14 mouse cellular contexts compared by ENCODE assay signal in the genomic region with DNA sequence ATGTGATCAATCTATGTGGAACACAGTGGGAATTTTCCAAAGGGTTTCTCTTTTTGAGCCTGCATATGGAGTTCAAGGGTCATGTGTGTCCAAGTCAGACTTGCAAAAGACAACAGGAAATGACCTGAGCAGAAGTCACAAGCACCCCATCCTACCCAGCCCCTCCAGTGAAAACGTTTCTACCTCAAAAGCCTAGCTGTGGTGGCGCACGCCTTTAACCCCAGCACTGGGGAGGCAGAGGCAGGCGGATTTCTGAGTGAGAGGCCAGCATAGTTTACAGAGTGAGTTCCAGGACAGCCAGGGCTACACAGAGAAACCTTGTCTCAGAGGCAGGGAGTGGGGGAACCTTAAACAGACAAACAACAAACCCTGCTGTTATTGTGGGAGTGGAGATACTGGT. TPM values are rescaled to one million over a fixed set of nuclear protein-coding genes. Genes with fewer than 3 reads are reported as not detected.
A peak's percentile ranks its signal among the peaks of the same experiment; 100 is the strongest.
DNase-seq lines count a peak whose midpoint lies in the region; ATAC-seq and TF ChIP-seq lines count a peak whose summit lies in the region.
"Had no signal": no experiment of that assay in that cellular context is flagged by ENCODE, and none has a peak within 500 bp of the region (broad histone marks: within the 10 kb centered on the region; RNA-seq: fewer than 3 reads in every experiment).

No protein-coding gene starts in this region.

- H3K27me3 ChIP-seq in heart, embryonic 15.5 days: peaks cover 13% of the 10 kb centered on the region; the same call in 1 of the 2 replicates
- H3K27me3 ChIP-seq in lung, embryonic 15.5 days: peaks cover 10% of the 10 kb centered on the region; the same call in 1 of the 2 replicates
- no peaks in the 10 kb centered on the region; the same call in 1 of the 2 replicates for H3K27me3 ChIP-seq in intestine, embryonic 15.5 days (replicated peaks)
- H3K27me3 ChIP-seq in midbrain, postnatal 0 days (ENCODE audit: insufficient read depth, low read length): peaks cover 11% of the 10 kb centered on the region; the same call in 1 of the 2 replicates
- H3K27me3 ChIP-seq: stomach, embryonic 15.5 days had no signal

- no peak overlapping the region for H3K9ac ChIP-seq in heart, embryonic 15.5 days
- H3K9ac ChIP-seq in lung, embryonic 15.5 days: no peak overlapping the region
- H3K9ac ChIP-seq in intestine, embryonic 15.5 days: no peak overlapping the region
- H3K9ac ChIP-seq in midbrain, postnatal 0 days (replicated peaks; ENCODE audit: low read length, poor library complexity, severe bottlenecking): no peak overlapping the region
- H3K9ac ChIP-seq: liver, embryonic 14.5 days; neural tube, embryonic 13.5 days; stomach, embryonic 15.5 days had no signal

- H3K36me3 ChIP-seq in heart, embryonic 15.5 days: no peaks in the 10 kb centered on the region
- H3K36me3 ChIP-seq in lung, embryonic 15.5 days: no peaks in the 10 kb centered on the region
- H3K36me3 ChIP-seq in intestine, embryonic 15.5 days: no peaks in the 10 kb centered on the region
- H3K36me3 ChIP-seq in midbrain, postnatal 0 days (ENCODE audit: insufficient read depth, low read length): no peaks in the 10 kb centered on the region
- H3K36me3 ChIP-seq: kidney, embryonic 15.5 days; neural tube, embryonic 13.5 days; stomach, embryonic 15.5 days had no signal

- DNase-seq in heart, postnatal 36 days: no peak
- DNase-seq in lung, postnatal 10 days: no peak
- DNase-seq in frontal cortex, postnatal 14 days (ENCODE audit: low spot score in 2 of 2): no peak
- DNase-seq in midbrain, postnatal 0 days (ENCODE audit: low spot score): no peak
- DNase-seq: cerebellum, adult 11-12 months; gastrocnemius, postnatal 14 days had no signal

- H3K4me2 ChIP-seq in heart, embryonic 15.5 days: peak overlapping the region; percentile 77; the same call in 1 of the 2 replicates
- peak overlapping the region; percentile 65; the same call in 1 of the 2 replicates for H3K4me2 ChIP-seq in lung, embryonic 15.5 days
- H3K4me2 ChIP-seq in intestine, embryonic 15.5 days (replicated peaks): peak overlapping the region; percentile 77
- H3K4me2 ChIP-seq in midbrain, postnatal 0 days (ENCODE audit: low read depth, low read length, poor library complexity, severe bottlenecking): no peak overlapping the region

- TF ChIP-seq CTCF in midbrain, postnatal 0 days (IDR thresholded peaks at IDR 0.05): no peak

- no peaks in the 10 kb centered on the region for H3K9me3 ChIP-seq in heart, embryonic 15.5 days (replicated peaks)
- H3K9me3 ChIP-seq in lung, embryonic 15.5 days: no peaks in the 10 kb centered on the region
- H3K9me3 ChIP-seq in intestine, embryonic 15.5 days: no peaks in the 10 kb centered on the region
- H3K9me3 ChIP-seq in midbrain, postnatal 0 days (ENCODE audit: low read length): no peaks in the 10 kb centered on the region
- H3K9me3 ChIP-seq: kidney, embryonic 15.5 days; neural tube, embryonic 13.5 days; stomach, embryonic 15.5 days had no signal

- H3K27ac ChIP-seq in heart, embryonic 15.5 days: no peak overlapping the region
- no peak overlapping the region for H3K27ac ChIP-seq in lung, embryonic 15.5 days
- H3K27ac ChIP-seq in intestine, embryonic 15.5 days: no peak overlapping the region
- no peak overlapping the region for H3K27ac ChIP-seq in midbrain, postnatal 0 days (ENCODE audit: low read depth, low read length)
- H3K27ac ChIP-seq: hindbrain, postnatal 0 days; kidney, embryonic 15.5 days; liver, embryonic 14.5 days; neural tube, embryonic 13.5 days; stomach, embryonic 15.5 days had no signal

- no peak for ATAC-seq in heart, embryonic 15.5 days (replicated peaks; ENCODE audit: insufficient number of reproducible peaks, insufficient read depth, low FRiP score, low read depth)
- ATAC-seq in lung, embryonic 15.5 days (ENCODE audit: borderline replicate concordance, extremely low read depth, low FRiP score, low TSS enrichment): no peak
- no peak for ATAC-seq in intestine, embryonic 15.5 days
- ATAC-seq in midbrain, postnatal 0 days (ENCODE audit: low FRiP score): no peak
- ATAC-seq: hindbrain, postnatal 0 days had no signal

- intact Hi-C loops in heart, postnatal 36 days (cut with DNase I): no loop called here

- H3K4me3 ChIP-seq in heart, embryonic 15.5 days: 0 out of 2 replicates have a peak overlapping the region, but pooled peaks have one; percentile 48
- H3K4me3 ChIP-seq in lung, embryonic 15.5 days: no peak overlapping the region
- no peak overlapping the region for H3K4me3 ChIP-seq in intestine, embryonic 15.5 days (replicated peaks)
- no peak overlapping the region for H3K4me3 ChIP-seq in midbrain, postnatal 0 days (ENCODE audit: low read depth, low read length)

- 71% methylated on average over 4 of the region's 4 CpGs for WGBS in heart, embryonic 15.5 days
- WGBS in lung, embryonic 15.5 days: 59% methylated on average over 4 of the region's 4 CpGs
- WGBS in intestine, embryonic 15.5 days: 68% methylated on average over 4 of the region's 4 CpGs
- 74% methylated on average over 4 of the region's 4 CpGs for WGBS in midbrain, postnatal 0 days

- H3K4me1 ChIP-seq in heart, embryonic 15.5 days (replicated peaks): peaks cover 8% of the 10 kb centered on the region
- H3K4me1 ChIP-seq in lung, embryonic 15.5 days: 0 out of 2 replicates have a peak, but pooled peaks cover 5% of the 10 kb centered on the region
- 0 out of 2 replicates have a peak, but pooled peaks cover 5% of the 10 kb centered on the region for H3K4me1 ChIP-seq in intestine, embryonic 15.5 days (replicated peaks)
- no peaks in the 10 kb centered on the region for H3K4me1 ChIP-seq in midbrain, postnatal 0 days (ENCODE audit: insufficient read depth, low read length)
- H3K4me1 ChIP-seq: stomach, embryonic 15.5 days had no signal

RNA-seq across cellular contexts. Expression of gene Hnrnpk, which starts 49.1 kb away (rescaled TPM):
- polyA plus RNA-seq in heart, embryonic 15.5 days (2015; fragmentation: Nextera tagmentation; extraction: Ambion mirVana): 888 and 900 TPM in 2 replicates
- 100 to 1,000 TPM; 414 to 472 TPM for total RNA-seq in heart, postnatal 36 days (2021)
- polyA plus RNA-seq in lung, embryonic 15.5 days (2015; fragmentation: Nextera tagmentation; extraction: Ambion mirVana): 1,649 and 1,683 TPM in 2 replicates
- polyA plus RNA-seq in intestine, embryonic 15.5 days (2015; fragmentation: Nextera tagmentation; extraction: Ambion mirVana): 1,180 and 1,388 TPM in 2 replicates
- total RNA-seq in midbrain, postnatal 0 days (2014; rRNA removed): 598 and 662 TPM in 2 replicates
- 861 and 905 TPM in 2 replicates for polyA plus RNA-seq in midbrain, postnatal 0 days (2015; fragmentation: Nextera tagmentation; extraction: Ambion mirVana)

RNA-seq across cellular contexts. Expression of gene Rmi1, which starts 50.2 kb away (rescaled TPM):
- polyA plus RNA-seq in heart, embryonic 15.5 days (2015; fragmentation: Nextera tagmentation; extraction: Ambion mirVana): 18.5 and 19.2 TPM in 2 replicates
- total RNA-seq in heart, postnatal 36 days (2021): 10 to 100 TPM in 1 of 2 experiments, 1 to 10 TPM in 1; 8.6 to 10.1 TPM
- polyA plus RNA-seq in lung, embryonic 15.5 days (2015; fragmentation: Nextera tagmentation; extraction: Ambion mirVana): 26.3 and 29.7 TPM in 2 replicates
- 21.5 and 25.7 TPM in 2 replicates for polyA plus RNA-seq in intestine, embryonic 15.5 days (2015; fragmentation: Nextera tagmentation; extraction: Ambion mirVana)
- total RNA-seq in midbrain, postnatal 0 days (2014; rRNA removed): 13.9 and 20.3 TPM in 2 replicates
- 17.8 and 18.7 TPM in 2 replicates for polyA plus RNA-seq in midbrain, postnatal 0 days (2015; fragmentation: Nextera tagmentation; extraction: Ambion mirVana)
